Mouse (Mus musculus): ENCODE measurements around the gene Golph3.

GRCm38 (mm10) chr15:12320441-12321090 lies 684 bp upstream of the Golph3 start:
- TF ChIP-seq EP300 (IDR thresholded peaks at IDR 0.05; ENCODE audit: low read depth) (no peak), CTCF (IDR thresholded peaks at IDR 0.05; ENCODE audit: low read depth) (no peak)

Measured in liver, embryonic 14.5 days (tissue).